Mouse (Mus musculus): ENCODE measurements around the gene Chuk. TPM values are rescaled to one million over a fixed set of nuclear protein-coding genes. Genes with fewer than 3 reads are reported as not detected.

Gene Chuk
- polyA plus RNA-seq, 1 experiment from 2014 or later = 44.0 TPM

DNA sequence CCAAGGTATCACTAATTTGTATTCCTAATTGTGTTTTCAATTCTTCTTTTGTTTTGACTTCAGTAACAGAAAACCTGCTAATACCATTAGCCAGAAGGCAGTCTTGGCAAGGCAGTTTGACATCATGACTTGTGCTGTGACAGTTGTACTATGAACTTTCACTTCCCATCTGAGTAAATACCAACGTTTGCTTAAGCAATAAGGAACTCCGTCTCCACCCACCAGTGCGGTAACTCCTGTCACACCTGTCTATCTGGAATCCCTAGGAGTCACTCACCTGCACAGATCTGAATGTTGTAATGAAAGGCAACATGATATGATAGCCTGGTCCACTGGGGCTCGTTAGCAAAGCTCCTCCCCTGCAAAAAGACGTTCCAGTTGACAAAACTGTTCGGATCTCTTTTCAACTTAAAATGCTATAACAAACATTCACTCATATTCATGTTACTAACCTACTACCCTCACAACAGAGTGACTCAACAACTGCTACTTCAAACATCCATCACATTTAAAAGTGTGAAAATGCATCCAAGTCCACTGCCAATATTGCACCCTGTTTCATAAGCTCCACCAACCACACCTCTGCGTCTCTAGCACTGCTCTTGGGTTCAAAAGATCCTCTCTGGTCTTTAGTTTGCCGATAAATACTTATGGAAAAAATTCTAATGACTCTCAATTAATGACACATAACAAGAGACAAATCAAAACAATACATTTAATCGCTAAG is 39.8 kb downstream of the Chuk start:
- no peaks in the 10 kb centered on the region for H3K36me3 ChIP-seq (ENCODE audit: control insufficient read depth, insufficient read depth, low read length)
- no peak overlapping the region for H3K27ac ChIP-seq (ENCODE audit: low read length)
- H3K4me1 ChIP-seq (ENCODE audit: control insufficient read depth, insufficient read depth, low read length) = peaks cover 4% of the 10 kb centered on the region; the same call in 1 of the 2 replicates
- H3K4me2 ChIP-seq (ENCODE audit: low read depth, low read length) = peak overlapping the region; percentile 65; the same call in 1 of the 2 replicates
- no peak for ATAC-seq (ENCODE audit: insufficient read depth, low FRiP score)
- H3K4me3 ChIP-seq (replicated peaks; ENCODE audit: low read length) = peak overlapping the region; percentile 78
- H3K9me3 ChIP-seq (replicated peaks; ENCODE audit: control insufficient read depth, low read length) = no peaks in the 10 kb centered on the region
- no peaks in the 10 kb centered on the region for H3K27me3 ChIP-seq (ENCODE audit: control insufficient read depth, insufficient read depth, low read length)
- H3K9ac ChIP-seq (ENCODE audit: low read length) = no peak overlapping the region
- 61% methylated on average over 9 of the region's 9 CpGs for WGBS

DNA sequence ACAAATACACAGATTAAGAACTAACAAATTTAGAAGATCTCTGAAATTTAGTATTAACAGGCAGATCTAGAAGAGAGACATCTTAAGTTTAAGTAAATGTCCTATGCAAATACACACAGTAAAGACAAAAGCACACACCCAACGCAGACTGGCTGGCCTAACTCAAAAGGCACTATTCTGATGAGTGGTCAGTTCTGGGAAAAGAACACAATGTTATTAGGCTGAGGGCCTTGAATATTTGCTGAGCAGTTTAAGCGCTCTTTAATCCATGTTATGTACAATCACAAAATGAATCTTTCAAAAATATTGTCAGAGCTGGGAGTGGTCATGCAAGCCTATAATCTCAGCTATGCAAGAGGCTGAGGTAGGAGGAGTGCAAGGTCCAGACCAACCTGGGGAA is 42.5 kb downstream of the Chuk start:
- no peak overlapping the region for H3K9ac ChIP-seq (ENCODE audit: low read length)
- no peaks in the 10 kb centered on the region for H3K9me3 ChIP-seq (replicated peaks; ENCODE audit: control insufficient read depth, low read length)
- 71% methylated on average over 2 of the region's 2 CpGs for WGBS
- H3K27ac ChIP-seq (ENCODE audit: low read length) = 0 out of 2 replicates have a peak overlapping the region, but pooled peaks have one; percentile 10
- ATAC-seq (ENCODE audit: insufficient read depth, low FRiP score) = no peak
- H3K4me3 ChIP-seq (replicated peaks; ENCODE audit: low read length) = no peak overlapping the region
- H3K36me3 ChIP-seq (ENCODE audit: control insufficient read depth, insufficient read depth, low read length) = no peaks in the 10 kb centered on the region
- no peaks in the 10 kb centered on the region for H3K4me1 ChIP-seq (ENCODE audit: control insufficient read depth, insufficient read depth, low read length)
- H3K27me3 ChIP-seq (ENCODE audit: control insufficient read depth, insufficient read depth, low read length) = no peaks in the 10 kb centered on the region
- H3K4me2 ChIP-seq (ENCODE audit: low read depth, low read length) = no peak overlapping the region

DNA sequence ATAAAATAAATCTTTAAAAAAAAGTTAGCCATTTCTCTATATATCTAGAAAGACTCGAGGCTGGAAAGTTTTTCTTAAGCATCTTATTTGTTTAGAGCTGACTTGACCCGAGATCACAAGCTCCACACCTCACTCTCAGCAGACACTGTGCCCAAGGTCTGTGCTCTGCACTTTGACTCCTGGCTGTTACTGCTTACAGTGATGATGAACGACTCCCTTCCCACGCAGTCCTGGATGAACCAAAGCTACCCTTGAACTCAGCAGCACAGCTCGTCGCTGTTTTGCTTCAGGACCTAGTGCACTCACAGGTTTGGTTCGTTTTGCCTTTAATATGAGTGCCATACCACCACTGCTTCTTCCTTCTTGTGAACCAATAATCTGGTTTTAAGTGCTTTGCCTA is 43.5 kb downstream of the Chuk start:
- Histone ChIP-seq H3K27me3 (ENCODE audit: control insufficient read depth, insufficient read depth, low read length) (no peaks in the 10 kb centered on the region), H3K9ac (ENCODE audit: low read length) (no peak overlapping the region), H3K4me3 (replicated peaks; ENCODE audit: low read length) (no peak overlapping the region), H3K4me2 (ENCODE audit: low read depth, low read length) (no peak overlapping the region), H3K4me1 (ENCODE audit: control insufficient read depth, insufficient read depth, low read length) (no peaks in the 10 kb centered on the region), H3K27ac (ENCODE audit: low read length) (no peak overlapping the region), H3K9me3 (replicated peaks; ENCODE audit: control insufficient read depth, low read length) (no peaks in the 10 kb centered on the region), H3K36me3 (ENCODE audit: control insufficient read depth, insufficient read depth, low read length) (no peaks in the 10 kb centered on the region)
- no peak for ATAC-seq (ENCODE audit: insufficient read depth, low FRiP score)
- WGBS = 75% methylated on average over 7 of the region's 7 CpGs

DNA sequence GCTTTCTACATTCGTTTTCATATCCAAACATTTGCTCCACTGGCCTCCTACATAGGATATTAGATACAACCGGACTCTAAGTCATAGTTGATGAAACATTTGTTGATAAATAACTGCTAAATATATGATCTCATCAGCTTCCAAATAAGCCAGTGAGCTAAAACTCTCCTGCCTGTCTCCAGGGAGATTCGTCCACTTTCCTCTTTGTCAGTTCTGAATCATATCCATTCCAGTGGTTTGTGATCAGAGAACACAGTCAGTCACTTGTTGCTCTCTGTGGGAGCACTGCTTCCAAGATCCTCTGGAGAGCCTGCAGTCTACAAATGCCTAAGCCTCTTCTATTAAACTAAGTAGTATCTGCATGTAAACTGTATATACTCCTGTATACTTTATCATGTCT is 47.1 kb downstream of the Chuk start:
- Histone ChIP-seq H3K4me2 (ENCODE audit: low read depth, low read length) (no peak overlapping the region), H3K4me1 (ENCODE audit: control insufficient read depth, insufficient read depth, low read length) (no peaks in the 10 kb centered on the region), H3K9ac (ENCODE audit: low read length) (no peak overlapping the region), H3K36me3 (ENCODE audit: control insufficient read depth, insufficient read depth, low read length) (peaks cover 5% of the 10 kb centered on the region; the same call in 1 of the 2 replicates), H3K27me3 (ENCODE audit: control insufficient read depth, insufficient read depth, low read length) (no peaks in the 10 kb centered on the region), H3K9me3 (replicated peaks; ENCODE audit: control insufficient read depth, low read length) (no peaks in the 10 kb centered on the region), H3K27ac (ENCODE audit: low read length) (no peak overlapping the region), H3K4me3 (replicated peaks; ENCODE audit: low read length) (no peak overlapping the region)
- no peak for ATAC-seq (ENCODE audit: insufficient read depth, low FRiP score)
- 83% methylated on average over 3 of the region's 3 CpGs for WGBS

DNA sequence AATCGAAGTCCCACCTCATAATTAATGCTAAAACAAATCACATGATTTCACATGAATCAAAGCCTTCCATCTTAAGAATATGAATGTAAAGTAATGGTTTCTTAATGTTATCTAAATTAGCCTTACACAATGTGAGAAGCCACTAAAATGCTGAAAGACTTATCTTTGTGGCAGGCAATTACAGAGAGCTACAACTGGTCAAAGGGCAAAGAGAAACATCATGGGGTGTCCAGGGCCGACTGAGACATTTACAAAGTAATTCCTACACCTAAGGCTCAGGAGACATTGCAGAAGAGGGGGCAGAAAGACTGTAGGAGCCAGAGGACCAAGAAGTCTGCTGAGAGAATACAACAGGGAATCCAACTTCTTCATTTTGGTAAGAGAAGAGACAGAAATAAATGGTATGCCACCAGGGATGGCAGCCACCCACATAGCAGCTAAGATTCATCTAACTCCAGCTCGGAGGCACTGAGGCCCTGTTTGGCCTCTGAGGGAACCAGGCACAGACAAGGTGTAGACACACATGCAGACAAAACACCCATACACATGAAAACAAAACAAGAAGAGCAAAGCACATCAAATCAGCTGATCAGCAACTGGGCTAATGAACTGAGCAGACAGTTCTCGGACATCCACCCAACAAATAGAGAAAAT is 52.0 kb downstream of the Chuk start:
- no peak for ATAC-seq (ENCODE audit: insufficient read depth, low FRiP score)
- no peak overlapping the region for H3K4me3 ChIP-seq (replicated peaks; ENCODE audit: low read length)
- no peaks in the 10 kb centered on the region for H3K27me3 ChIP-seq (ENCODE audit: control insufficient read depth, insufficient read depth, low read length)
- no peaks in the 10 kb centered on the region for H3K4me1 ChIP-seq (ENCODE audit: control insufficient read depth, insufficient read depth, low read length)
- no peaks in the 10 kb centered on the region for H3K9me3 ChIP-seq (replicated peaks; ENCODE audit: control insufficient read depth, low read length)
- peaks cover 6% of the 10 kb centered on the region; the same call in 1 of the 2 replicates for H3K36me3 ChIP-seq (ENCODE audit: control insufficient read depth, insufficient read depth, low read length)
- 69% methylated on average over 4 of the region's 4 CpGs for WGBS
- H3K27ac ChIP-seq (ENCODE audit: low read length) = no peak overlapping the region
- no peak overlapping the region for H3K9ac ChIP-seq (ENCODE audit: low read length)
- H3K4me2 ChIP-seq (ENCODE audit: low read depth, low read length) = no peak overlapping the region

DNA sequence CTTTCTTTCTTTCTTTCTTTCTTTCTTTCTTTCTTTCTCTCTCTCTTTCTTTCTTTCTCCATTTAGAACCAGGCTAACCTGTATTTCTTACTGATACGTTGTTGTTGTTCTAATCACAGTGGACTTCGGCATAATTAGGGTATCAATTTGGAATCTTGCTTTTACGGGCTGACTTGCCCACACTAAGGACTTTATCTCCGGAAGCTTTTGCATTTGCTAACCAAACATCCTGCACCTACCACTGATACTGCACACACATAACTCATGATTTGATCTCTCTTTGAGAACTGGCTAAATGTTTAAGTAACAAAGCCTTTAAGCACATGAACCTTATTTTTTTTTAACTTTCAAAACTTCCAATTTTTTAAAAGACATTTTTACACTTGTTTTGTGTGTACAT is 56.9 kb downstream of the Chuk start:
- Histone ChIP-seq H3K27me3 (ENCODE audit: control insufficient read depth, insufficient read depth, low read length) (no peaks in the 10 kb centered on the region), H3K4me2 (ENCODE audit: low read depth, low read length) (no peak overlapping the region), H3K9me3 (replicated peaks; ENCODE audit: control insufficient read depth, low read length) (no peaks in the 10 kb centered on the region), H3K9ac (ENCODE audit: low read length) (no peak overlapping the region), H3K36me3 (ENCODE audit: control insufficient read depth, insufficient read depth, low read length) (peaks cover 6% of the 10 kb centered on the region; the same call in 1 of the 2 replicates), H3K4me1 (ENCODE audit: control insufficient read depth, insufficient read depth, low read length) (no peaks in the 10 kb centered on the region), H3K27ac (ENCODE audit: low read length) (no peak overlapping the region; the same call in 1 of the 2 replicates), H3K4me3 (replicated peaks; ENCODE audit: low read length) (no peak overlapping the region)
- no peak for ATAC-seq (ENCODE audit: insufficient read depth, low FRiP score)
- 59% methylated on average over 4 of the region's 4 CpGs for WGBS

DNA sequence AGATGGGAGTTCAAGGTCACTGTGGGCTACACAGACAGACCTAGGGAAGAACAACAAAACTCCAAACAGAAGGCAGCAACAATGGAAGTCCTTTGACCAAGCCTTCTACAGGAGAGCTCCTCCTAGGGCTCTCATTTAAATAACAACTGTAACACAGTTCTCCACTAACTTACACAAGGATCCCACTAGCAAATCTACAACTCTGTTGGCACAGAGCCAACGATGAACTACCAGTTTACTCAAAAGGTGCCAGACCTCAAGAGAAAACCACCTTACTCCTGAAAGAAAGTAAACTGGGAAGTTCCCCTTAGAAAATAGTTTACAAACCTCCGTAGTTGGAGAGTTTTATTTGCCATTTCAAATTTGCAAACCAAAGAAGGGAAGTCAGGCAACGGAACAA is 58.0 kb downstream of the Chuk start:
- no peaks in the 10 kb centered on the region for H3K9me3 ChIP-seq (replicated peaks; ENCODE audit: control insufficient read depth, low read length)
- ATAC-seq (ENCODE audit: insufficient read depth, low FRiP score) = no peak
- WGBS = 58% methylated on average over 3 of the region's 3 CpGs

DNA sequence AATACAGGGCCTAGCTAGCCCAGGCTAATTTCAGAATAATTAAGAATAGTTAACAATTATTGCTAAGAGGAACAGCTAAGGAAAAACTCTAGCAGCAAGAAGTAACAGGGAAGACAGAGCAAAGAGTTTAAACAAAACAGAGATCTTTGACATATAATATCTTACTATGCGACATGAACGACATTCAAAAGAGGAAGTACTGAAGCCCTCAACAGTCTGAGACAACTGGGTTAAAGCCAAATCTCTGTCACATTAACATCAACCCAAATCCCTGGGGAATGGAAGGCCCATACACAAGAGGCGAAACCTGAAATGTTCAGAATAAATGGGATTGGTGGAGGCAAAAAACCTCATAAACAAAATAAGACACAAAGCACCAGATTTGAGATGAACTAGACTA is 61.4 kb downstream of the Chuk start:
- Histone ChIP-seq H3K36me3 (ENCODE audit: control insufficient read depth, insufficient read depth, low read length) (peaks cover 3% of the 10 kb centered on the region; the same call in 1 of the 2 replicates), H3K9ac (ENCODE audit: low read length) (no peak overlapping the region), H3K4me1 (ENCODE audit: control insufficient read depth, insufficient read depth, low read length) (no peaks in the 10 kb centered on the region), H3K9me3 (replicated peaks; ENCODE audit: control insufficient read depth, low read length) (no peaks in the 10 kb centered on the region), H3K27me3 (ENCODE audit: control insufficient read depth, insufficient read depth, low read length) (no peaks in the 10 kb centered on the region), H3K27ac (ENCODE audit: low read length) (no peak overlapping the region), H3K4me2 (ENCODE audit: low read depth, low read length) (no peak overlapping the region), H3K4me3 (replicated peaks; ENCODE audit: low read length) (no peak overlapping the region)
- 72% methylated on average over 3 of the region's 3 CpGs for WGBS
- no peak for ATAC-seq (ENCODE audit: insufficient read depth, low FRiP score)

More for the DNA sequence above, 58.0 kb downstream of the Chuk start:
- Histone ChIP-seq H3K27me3 (ENCODE audit: control insufficient read depth, insufficient read depth, low read length) (no peaks in the 10 kb centered on the region), H3K36me3 (ENCODE audit: control insufficient read depth, insufficient read depth, low read length) (peaks cover 3% of the 10 kb centered on the region; the same call in 1 of the 2 replicates), H3K4me1 (ENCODE audit: control insufficient read depth, insufficient read depth, low read length) (no peaks in the 10 kb centered on the region), H3K4me3 (replicated peaks; ENCODE audit: low read length) (no peak overlapping the region), H3K9ac (ENCODE audit: low read length) (no peak overlapping the region), H3K4me2 (ENCODE audit: low read depth, low read length) (no peak overlapping the region), H3K27ac (ENCODE audit: low read length) (no peak overlapping the region)

DNA sequence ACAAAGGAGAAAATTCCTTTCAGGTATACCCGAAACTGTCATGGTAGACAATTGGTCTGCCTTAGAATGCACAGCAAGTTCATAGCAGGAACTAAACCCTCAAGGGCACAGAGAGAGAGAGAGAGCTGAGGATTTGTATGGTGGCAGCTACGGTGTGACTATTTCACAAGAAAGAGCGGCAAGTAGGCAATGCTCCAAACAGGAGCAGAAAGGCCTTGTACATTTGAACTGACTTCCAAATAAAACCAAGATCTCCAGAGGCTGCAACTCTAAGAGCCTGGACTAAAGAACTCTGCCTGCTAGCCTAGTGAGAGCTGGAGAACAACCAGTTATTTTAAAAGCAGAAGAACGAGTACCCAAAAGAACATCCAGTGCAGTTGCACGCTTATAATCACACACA is 65.2 kb downstream of the Chuk start:
- ATAC-seq (ENCODE audit: insufficient read depth, low FRiP score) = no peak
- Histone ChIP-seq H3K9ac (ENCODE audit: low read length) (no peak overlapping the region), H3K4me1 (ENCODE audit: control insufficient read depth, insufficient read depth, low read length) (no peaks in the 10 kb centered on the region), H3K9me3 (replicated peaks; ENCODE audit: control insufficient read depth, low read length) (no peaks in the 10 kb centered on the region), H3K4me3 (replicated peaks; ENCODE audit: low read length) (no peak overlapping the region), H3K36me3 (ENCODE audit: control insufficient read depth, insufficient read depth, low read length) (peaks cover 16% of the 10 kb centered on the region; the same call in 1 of the 2 replicates), H3K27me3 (ENCODE audit: control insufficient read depth, insufficient read depth, low read length) (no peaks in the 10 kb centered on the region), H3K4me2 (ENCODE audit: low read depth, low read length) (no peak overlapping the region), H3K27ac (ENCODE audit: low read length) (no peak overlapping the region)
- 84% methylated on average over 5 of the region's 5 CpGs for WGBS
